ENCODE assay signal across 7 mouse cellular contexts in genomic region chr2:75637822-75638221, GRCm38 (mm10). TPM values are rescaled to one million over a fixed set of nuclear protein-coding genes. Genes with fewer than 3 reads are reported as not detected.
DNase-seq lines count a peak whose midpoint lies in the region; ATAC-seq and TF ChIP-seq lines count a peak whose summit lies in the region.
"Not testable (repeated sequence)": the region's sequence is repeated elsewhere in the genome, so short reads cannot be mapped to it uniquely, and the experiment has no call there.

No protein-coding gene starts in this region.

- H3K4me3 ChIP-seq in brown adipose tissue, adult 24 weeks (ENCODE audit: insufficient read depth, low read depth, low read length); heart, embryonic 16.5 days (ENCODE audit: low read length); kidney, embryonic 15.5 days (replicated peaks); liver, embryonic 16.5 days (ENCODE audit: low read depth, low read length); lung, postnatal 0 days (ENCODE audit: low read depth, low read length); myocyte: not testable (repeated sequence)

- not testable (repeated sequence) for H3K4me2 ChIP-seq in heart, embryonic 16.5 days (ENCODE audit: low read depth, low read length); kidney, embryonic 15.5 days; liver, embryonic 16.5 days (ENCODE audit: low read depth, low read length); lung, postnatal 0 days (replicated peaks; ENCODE audit: low read depth, low read length)
- peak overlapping the region; percentile 48 for H3K4me2 ChIP-seq in myocyte (ENCODE audit: low read depth)

- not testable (repeated sequence) for H3K36me3 ChIP-seq in heart, embryonic 16.5 days (ENCODE audit: control insufficient read depth, insufficient read depth); kidney, embryonic 15.5 days; liver, embryonic 16.5 days (ENCODE audit: control insufficient read depth, insufficient read depth); lung, postnatal 0 days (ENCODE audit: insufficient read depth, low read length); myocyte (ENCODE audit: control insufficient read depth, insufficient read depth)

- WGBS in heart, embryonic 16.5 days, result 89% methylated on average over 6 of the region's 6 CpGs
- WGBS in kidney, embryonic 15.5 days, result 91% methylated on average over 6 of the region's 6 CpGs
- 63% methylated on average over 6 of the region's 6 CpGs for WGBS in liver, embryonic 16.5 days (ENCODE audit: insufficient replicate concordance)
- WGBS in lung, postnatal 0 days, result 75% methylated on average over 6 of the region's 6 CpGs

- not testable (repeated sequence) for ATAC-seq in heart, embryonic 16.5 days (replicated peaks; ENCODE audit: extremely low read depth, insufficient read depth, low FRiP score); kidney, embryonic 15.5 days (replicated peaks; ENCODE audit: low FRiP score); liver, embryonic 16.5 days (ENCODE audit: low read depth); lung, postnatal 0 days

- H3K27me3 ChIP-seq in heart, embryonic 16.5 days (ENCODE audit: control insufficient read depth, insufficient read depth, low read length); kidney, embryonic 15.5 days; liver, embryonic 16.5 days (ENCODE audit: control insufficient read depth, insufficient read depth, low read depth, low read length); lung, postnatal 0 days (replicated peaks; ENCODE audit: insufficient read depth, low read length); myocyte (ENCODE audit: control insufficient read depth, insufficient read depth, insufficient read length): not testable (repeated sequence)

- TF ChIP-seq CTCF in lung, postnatal 0 days (IDR thresholded peaks at IDR 0.05), result not testable (repeated sequence)

- TF ChIP-seq EP300 in lung, postnatal 0 days (IDR thresholded peaks at IDR 0.05), result not testable (repeated sequence)

- not testable (repeated sequence) for TF ChIP-seq POLR2A in myocyte (IDR thresholded peaks at IDR 0.05; ENCODE audit: insufficient read length, low read depth)

- not testable (repeated sequence) for H3K79me2 ChIP-seq in myocyte (ENCODE audit: control insufficient read depth, insufficient read depth)

- H3K9me3 ChIP-seq in heart, embryonic 16.5 days (replicated peaks; ENCODE audit: control insufficient read depth, low read length); kidney, embryonic 15.5 days (replicated peaks); liver, embryonic 16.5 days (replicated peaks; ENCODE audit: control insufficient read depth, low read length); lung, postnatal 0 days (ENCODE audit: low read length): not testable (repeated sequence)

- DNase-seq in CD4-positive, CD25-positive, alpha-beta regulatory T cell, adult 2 months (ENCODE audit: low read depth, low spot score), result peak; percentile 20
- not testable (repeated sequence) for DNase-seq in lung, postnatal 0 days (ENCODE audit: low spot score)

- not testable (repeated sequence) for H3ac ChIP-seq in myocyte (ENCODE audit: control insufficient read depth, insufficient read length)

- not testable (repeated sequence) for H3K4me1 ChIP-seq in brown adipose tissue, adult 24 weeks (ENCODE audit: control insufficient read depth, insufficient read depth, insufficient read length, low read length); heart, embryonic 16.5 days (ENCODE audit: control insufficient read depth, insufficient read depth, low read length); liver, embryonic 16.5 days (ENCODE audit: control insufficient read depth, low read depth, low read length); lung, postnatal 0 days (ENCODE audit: insufficient read depth, low read depth, low read length)
- H3K4me1 ChIP-seq in kidney, embryonic 15.5 days, result peaks cover 18% of the 10 kb centered on the region

- H3K9ac ChIP-seq in heart, embryonic 16.5 days (ENCODE audit: low read length); kidney, embryonic 15.5 days; liver, embryonic 16.5 days (ENCODE audit: low read depth, low read length); lung, postnatal 0 days (replicated peaks; ENCODE audit: low read depth): not testable (repeated sequence)

- H3K27ac ChIP-seq in brown adipose tissue, adult 24 weeks (replicated peaks; ENCODE audit: low read depth, low read length), result peak overlapping the region; percentile 78
- H3K27ac ChIP-seq in heart, embryonic 16.5 days (ENCODE audit: low read length), result peak overlapping the region; percentile 25; the same call in 1 of the 2 replicates
- peak overlapping the region; percentile 37; the same call in 1 of the 2 replicates for H3K27ac ChIP-seq in kidney, embryonic 15.5 days
- peak overlapping the region; percentile 74 for H3K27ac ChIP-seq in liver, embryonic 16.5 days (ENCODE audit: low read length)
- H3K27ac ChIP-seq in lung, postnatal 0 days (ENCODE audit: low read length), result peak overlapping the region; percentile 58

RNA-seq across cellular contexts. Expression of gene Hnrnpa3, which starts 21.2 kb away (rescaled TPM):
- polyA plus RNA-seq in brown adipose tissue, adult 24 weeks (2012; ENCODE audit: insufficient read depth, insufficient read length, missing spikeins), result 58.7 and 106 TPM in 2 replicates
- polyA plus RNA-seq in heart, embryonic 16.5 days (2015; fragmentation: Nextera tagmentation; extraction: Ambion mirVana), result 139 and 182 TPM in 2 replicates
- polyA plus RNA-seq in kidney, embryonic 15.5 days (2015; fragmentation: Nextera tagmentation; extraction: Ambion mirVana), result 381 and 397 TPM in 2 replicates
- 94.3 and 105 TPM in 2 replicates for polyA plus RNA-seq in liver, embryonic 16.5 days (2015; fragmentation: Nextera tagmentation; extraction: Ambion mirVana)
- polyA plus RNA-seq in lung, postnatal 0 days (2015; fragmentation: Nextera tagmentation; extraction: Ambion mirVana), result 114 and 129 TPM in 2 replicates
- 193 TPM for polyA plus RNA-seq in myocyte (2012; fragmentation: generic; extraction: Trizol)

Comparison
In these comparisons a context has a peak if more than half of its experiments do, and no peak if none do; other contexts are left out.
1. H3K27ac ChIP-seq: peak in every context shown above with its lines; median percentile 78 in brown adipose tissue, adult 24 weeks; 74 in liver, embryonic 16.5 days; 58 in lung, postnatal 0 days; 37 in kidney, embryonic 15.5 days; 25 in heart, embryonic 16.5 days.